Mouse (Mus musculus) T-helper 2 cell (primary cell): ENCODE results near the gene Dock3.

ENCODE experiments used
- in situ Hi-C: fragments of 300-600 bp; cut with MboI, MseI; formaldehyde crosslinking; loops from one replicate; pipeline ENCODE4 v1.15.1; 2025; ENCODE audit warnings: high pct_unique_total_duplicates

Dock3 gene

GRCm38 (mm10) chr9:107037947-107038346 lies 193.8 kb downstream of the Dock3 start:
- in situ Hi-C loops = no loop called here

GRCm38 (mm10) chr9:107027586-107027985 lies 204.1 kb downstream of the Dock3 start:
- in situ Hi-C loops = no loop called here

GRCm38 (mm10) chr9:107009841-107010240 lies 221.9 kb downstream of the Dock3 start:
- in situ Hi-C loops = no loop called here

GRCm38 (mm10) chr9:107003187-107003586 lies 228.5 kb downstream of the Dock3 start:
- in situ Hi-C loops = no loop called here

- in situ Hi-C loops = no loop called here
Measured at GRCm38 (mm10) chr9:106970742-106971141, 261.0 kb downstream of the Dock3 start.

GRCm38 (mm10) chr9:106958452-106958851 lies 273.3 kb downstream of the Dock3 start:
- in situ Hi-C loops = no loop called here

GRCm38 (mm10) chr9:106955486-106955885 lies 276.2 kb downstream of the Dock3 start:
- in situ Hi-C loops = no loop called here

GRCm38 (mm10) chr9:106934998-106935397 lies 296.7 kb downstream of the Dock3 start:
- in situ Hi-C loops = no loop called here

- in situ Hi-C loops = no loop called here
Measured at GRCm38 (mm10) chr9:106914878-106915277, 316.8 kb downstream of the Dock3 start.

- in situ Hi-C loops = no loop called here
Measured at GRCm38 (mm10) chr9:106913759-106914158, 317.9 kb downstream of the Dock3 start.

- in situ Hi-C loops = no loop called here
Measured at GRCm38 (mm10) chr9:106911624-106912023, 320.1 kb downstream of the Dock3 start.

- in situ Hi-C loops = no loop called here
Measured at GRCm38 (mm10) chr9:106908715-106909114, 323.0 kb downstream of the Dock3 start.

GRCm38 (mm10) chr9:106908174-106908573 lies 323.5 kb downstream of the Dock3 start:
- in situ Hi-C loops = no loop called here

- in situ Hi-C loops = no loop called here
Measured at GRCm38 (mm10) chr9:106906597-106906996, 325.1 kb downstream of the Dock3 start.

- in situ Hi-C loops = no loop called here
Measured at GRCm38 (mm10) chr9:106903791-106904134, 327.9 kb downstream of the Dock3 start.

GRCm38 (mm10) chr9:106903099-106903790 lies 328.5 kb downstream of the Dock3 start:
- in situ Hi-C loops = no loop called here

- in situ Hi-C loops = no loop called here
Measured at GRCm38 (mm10) chr9:106901596-106901995, 330.1 kb downstream of the Dock3 start.

GRCm38 (mm10) chr9:106898901-106899300 lies 332.8 kb downstream of the Dock3 start:
- in situ Hi-C loops = loop anchor here (5.0 to 10.0 kb wide), 4 partner anchors 214 to 623 kb away; partner anchors contain the start of genes Mapkapk3 and Tex264

GRCm38 (mm10) chr9:106893327-106893726 lies 338.4 kb downstream of the Dock3 start:
- in situ Hi-C loops = loop anchor here (10.0 kb wide), 2 partner anchors 209 to 461 kb away; partner anchors contain the start of gene Tex264

- in situ Hi-C loops = loop anchor here (10.0 kb wide), 2 partner anchors 208 to 462 kb away; partner anchors contain the start of gene Tex264
Measured at GRCm38 (mm10) chr9:106892552-106892875, 339.2 kb downstream of the Dock3 start.

- in situ Hi-C loops = loop anchor here (10.0 kb wide), 2 partner anchors 207 to 463 kb away; partner anchors contain the start of gene Tex264
Measured at GRCm38 (mm10) chr9:106891829-106892551, 339.7 kb downstream of the Dock3 start, which contains the start of gene Manf. Gene Manf (minus strand): TSS chr9:106891979.

GRCm38 (mm10) chr9:106891341-106891741 lies 340.4 kb downstream of the Dock3 start:
- in situ Hi-C loops = loop anchor here (10.0 kb wide), 2 partner anchors 207 to 463 kb away; partner anchors contain the start of gene Tex264
